Mouse (Mus musculus) small intestine, adult 2 months (tissue): ENCODE measurements around the gene Egfem1.

Experiments
- CTCF ChIP-seq: fragments of 200-500 bp; IDR thresholded peaks from 2 replicates; pipeline ENCODE4 v1.5.1; 2012; ENCODE audit warnings: low read depth, mild to moderate bottlenecking, control low read depth, inconsistent platforms, low read length, moderate library complexity, mixed read lengths; ENCODE audit not compliant: insufficient replicate concordance, insufficient read length; ENCODE audit errors: extremely low read depth
- POLR2A ChIP-seq: fragments of 200-500 bp; IDR thresholded peaks from 2 replicates; pipeline ENCODE4 v1.6.1; 2012; ENCODE audit warnings: low read depth, mild to moderate bottlenecking, control low read depth, inconsistent platforms, low read length, moderate library complexity

- TF ChIP-seq POLR2A: no peak
- no peak for TF ChIP-seq CTCF
These were observed 50.5 kb downstream of the Egfem1 start for GRCm38 (mm10) chr3:29132054-29132931.
